Mouse (Mus musculus): ENCODE data around the gene Sema7a.

DNA sequence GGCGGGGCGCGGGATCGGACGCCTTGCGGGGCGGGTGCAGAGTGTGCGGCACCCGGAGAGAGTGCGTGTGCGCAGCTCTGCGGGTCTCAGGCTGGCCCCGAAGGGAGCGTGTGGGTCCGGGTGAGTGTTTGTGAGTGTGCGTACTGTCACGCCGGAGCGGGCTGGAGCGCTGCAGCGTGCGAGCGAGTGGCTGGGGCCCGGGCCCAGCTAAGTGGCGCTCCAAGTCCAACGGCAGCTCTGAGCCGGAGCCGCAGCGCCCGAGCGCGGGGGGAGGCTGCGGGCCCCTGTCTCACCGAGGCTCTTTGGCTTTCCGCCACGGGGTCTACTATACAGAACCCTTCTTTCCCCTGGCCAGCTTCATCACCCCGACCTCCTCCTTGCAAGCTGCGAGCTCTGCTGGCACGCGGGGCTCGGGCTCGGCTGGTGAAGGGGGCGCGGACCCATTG, 460 bp downstream of the Sema7a start:
- no peak for TF ChIP-seq MAFK (IDR thresholded peaks at IDR 0.05; ENCODE audit: insufficient read depth, low read depth, low read length)
- TF ChIP-seq ZC3H11A (IDR thresholded peaks at IDR 0.05; ENCODE audit: borderline replicate concordance, low read depth, low read length) = no peak

Measured in ES-E14 (cell line).